Mouse (Mus musculus): ENCODE measurements around the gene Vmn2r35. TPM values are rescaled to one million over a fixed set of nuclear protein-coding genes. Genes with fewer than 3 reads are reported as not detected.
"Not testable (repeated sequence)": the region's sequence is repeated elsewhere in the genome, so short reads cannot be mapped to it uniquely, and the experiment has no call there.

The Vmn2r35 gene
- not detected for total RNA-seq (2021)
- long read RNA-seq, experiment 1: 0 reads
- long read RNA-seq, experiment 2: 0 reads

DNA sequence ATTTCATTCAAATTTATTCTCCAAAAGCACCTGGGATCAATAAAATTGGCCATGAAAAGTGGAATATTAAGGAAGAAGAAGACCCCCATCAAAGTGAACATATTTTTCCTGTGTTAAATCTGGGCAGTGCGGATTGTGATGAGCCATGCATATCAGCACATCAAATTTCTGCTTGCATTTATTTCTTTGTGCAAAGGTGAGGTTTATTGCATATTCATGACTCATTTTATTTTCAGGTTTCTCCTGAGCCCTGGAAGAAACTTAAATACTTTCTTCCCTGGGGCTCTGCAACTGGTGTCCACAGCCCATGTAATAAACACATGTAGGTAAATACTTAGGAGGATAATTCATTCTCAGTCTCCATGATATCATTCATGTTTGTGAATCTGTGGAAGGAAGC lies at the start of gene Vmn2r35:
Gene Vmn2r35, minus strand, starts transcription at position 101 of the 400 bp plus-strand sequence.
- DNase-seq: not testable (repeated sequence)

DNA sequence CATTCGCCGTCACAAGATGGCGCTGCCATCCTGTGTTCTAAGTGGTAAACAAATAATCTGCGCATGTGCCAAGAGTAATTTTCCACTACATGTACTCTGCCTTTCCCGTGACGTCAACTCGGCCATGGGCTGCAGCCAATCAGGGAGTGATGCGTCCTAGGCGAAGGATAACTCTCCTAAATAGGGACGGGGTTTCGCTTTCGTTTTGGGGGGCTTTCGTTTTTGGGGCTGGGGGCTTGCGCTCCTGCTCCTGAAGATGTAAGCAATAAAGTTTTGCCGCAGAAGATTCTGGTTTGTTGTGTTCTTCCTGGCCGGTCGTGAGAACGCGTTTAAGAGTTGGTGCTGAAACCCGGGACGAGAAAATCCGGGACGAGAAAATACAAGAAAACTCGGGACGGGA lies 25.5 kb downstream of the Vmn2r35 start:
- DNase-seq: not testable (repeated sequence)

Other genes with a start within 250 kb of the Vmn2r35 start
- gene Vmn2r34, start 130.4 kb downstream of the Vmn2r35 start, total RNA-seq (2021): not detected
- gene Vmn2r36, start 82.6 kb upstream of the Vmn2r35 start, total RNA-seq (2021): not detected

Measured in adrenal gland, postnatal 10 days (tissue).